Mouse (Mus musculus) stomach, postnatal 0 days (tissue): ENCODE data around the gene Rrp36. TPM values are rescaled to one million over a fixed set of nuclear protein-coding genes. Genes with fewer than 3 reads are reported as not detected.

Experiments used
- ATAC-seq: fragments of 200-750 bp; cut with Nextera tagmentation; 2 replicates; pipeline ENCODE4 v1.8.0; 2017; ENCODE audit not compliant: low FRiP score, low TSS enrichment
- DNase-seq: peaks from one replicate; pipeline ENCODE4 v3.0.0-alpha.2; 2016; ENCODE audit warnings: low spot score
- H3K27ac ChIP-seq: fragments of 300-500 bp; sonication (generic); replicated peaks from 2 replicates; pipeline ENCODE4 v1.5.1; 2014; ENCODE audit warnings: mild to moderate bottlenecking, control low read depth
- H3K27me3 ChIP-seq: fragments of 300-500 bp; sonication (generic); 2 replicates; pipeline ENCODE4 v1.6.1; 2014; ENCODE audit warnings: low read length; ENCODE audit not compliant: control insufficient read depth, insufficient read depth
- H3K36me3 ChIP-seq: fragments of 300-500 bp; sonication (generic); 2 replicates; pipeline ENCODE4 v1.6.1; 2014; ENCODE audit warnings: low read length, mixed read lengths; ENCODE audit not compliant: control insufficient read depth, insufficient read depth
- H3K4me1 ChIP-seq: fragments of 300-500 bp; sonication (generic); replicated peaks from 2 replicates; pipeline ENCODE4 v1.6.1; 2014; ENCODE audit warnings: antibody characterized with exemption; ENCODE audit not compliant: control insufficient read depth, insufficient read depth
- H3K4me2 ChIP-seq: fragments of 300-500 bp; sonication (generic); replicated peaks from 2 replicates; pipeline ENCODE4 v1.6.1; 2014; ENCODE audit warnings: low read depth, mild to moderate bottlenecking, control low read depth, moderate library complexity
- H3K4me3 ChIP-seq: fragments of 300-500 bp; sonication (generic); 2 replicates; pipeline ENCODE4 v1.5.1; 2014; ENCODE audit warnings: low read depth, low read length, control low read depth
- H3K9ac ChIP-seq: fragments of 300-500 bp; sonication (generic); 2 replicates; pipeline ENCODE4 v1.6.1; 2014; ENCODE audit warnings: mild to moderate bottlenecking, low read length, control low read depth, mixed read lengths
- H3K9me3 ChIP-seq: fragments of 300-500 bp; sonication (generic); 2 replicates; pipeline ENCODE4 v1.6.1; 2016; ENCODE audit warnings: low read length; ENCODE audit not compliant: control insufficient read depth
- CTCF ChIP-seq: IDR thresholded peaks from 2 replicates; pipeline ENCODE4 v1.5.1; 2016; ENCODE audit warnings: antibody characterized with exemption, low read depth, mild to moderate bottlenecking, moderate library complexity
- EP300 ChIP-seq: optimal IDR thresholded peaks from 2 replicates; pipeline ENCODE3; 2016; ENCODE audit warnings: antibody characterized with exemption
- WGBS: fragments of 180-500 bp; shearing (Covaris S2); extraction: QIAGEN DNeasy Blood & Tissue Kit; methylation state at CpG from one replicate; pipeline ENCODE4 v1.1.7; 2014; 5-methylcytosine and 5-hydroxymethylcytosine counted together
- polyA plus RNA-seq: library from polyadenylated mRNA; unstranded; fragments of >200 nt; fragmentation: Nextera tagmentation; extraction: Ambion mirVana; gene quantifications from 2 replicates; pipeline ENCODE4 v1.2.1, GENCODE M21; 2015

Rrp36 gene
- polyA plus RNA-seq, 1 experiment from 2014 or later: 38.1 TPM

DNA sequence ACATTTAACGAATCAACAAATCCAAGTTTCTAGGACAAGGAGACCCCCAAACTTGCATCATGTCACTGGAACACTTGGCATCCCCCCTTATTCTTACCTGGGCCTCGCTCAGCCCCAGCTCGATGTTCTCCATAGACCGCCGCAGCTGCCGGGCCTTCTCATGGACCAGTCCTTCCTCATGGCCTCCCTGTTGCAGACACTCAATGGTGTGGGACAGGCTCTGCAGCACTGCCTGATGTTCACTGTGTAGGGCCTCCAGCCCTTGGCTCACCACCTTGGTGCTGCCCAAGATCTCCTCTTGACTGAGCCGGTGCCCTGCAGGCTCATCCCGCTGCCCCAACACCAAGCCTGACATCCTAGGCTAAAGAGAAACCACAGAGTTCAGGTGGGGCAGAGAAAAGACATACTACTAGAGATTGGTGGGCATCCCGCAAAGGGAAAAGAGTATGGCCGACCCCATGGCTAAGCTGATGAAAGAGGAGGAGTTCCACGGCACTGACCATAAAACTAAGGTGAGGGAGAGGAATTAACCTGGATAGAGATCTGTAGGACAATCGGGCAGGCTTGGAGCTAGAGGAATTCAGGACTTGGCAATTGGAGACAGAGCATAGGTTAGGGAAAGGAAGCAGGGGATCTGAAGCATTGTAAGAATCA is 29.9 kb downstream of the Rrp36 start:
- ATAC-seq: no peak
- 83% methylated on average over 12 of the region's 12 CpGs for WGBS
- TF ChIP-seq CTCF (no peak), EP300 (no peak)
- Histone ChIP-seq H3K4me2 (peak overlapping the region; percentile 95), H3K9me3 (no peaks in the 10 kb centered on the region), H3K4me3 (peak overlapping the region; percentile 60), H3K9ac (peak overlapping the region; percentile 74), H3K4me1 (no peaks in the 10 kb centered on the region), H3K27ac (peak overlapping the region; percentile 91), H3K36me3 (peaks cover 15% of the 10 kb centered on the region; the same call in 1 of the 2 replicates), H3K27me3 (no peaks in the 10 kb centered on the region)
- no peak for DNase-seq

DNA sequence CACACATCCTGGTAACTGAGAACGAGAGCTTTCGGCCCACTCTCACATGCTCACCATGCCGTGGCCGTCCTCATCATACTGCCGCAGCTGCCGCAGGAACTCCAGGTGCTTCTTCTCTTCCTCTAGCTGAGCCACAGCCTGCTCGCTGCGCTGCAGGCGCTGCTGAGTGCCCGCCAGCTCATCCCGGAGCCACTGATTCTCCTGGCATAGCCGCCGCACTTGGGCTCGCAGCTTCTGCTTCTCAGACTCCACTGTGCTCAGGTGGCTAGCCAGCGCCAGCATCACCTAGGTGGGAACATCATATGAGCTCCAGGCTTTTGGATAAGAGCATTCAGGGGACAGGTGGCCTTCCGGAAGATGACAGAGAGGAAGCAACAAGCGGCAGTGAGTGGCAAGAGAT is 32.1 kb downstream of the Rrp36 start:
- H3K27ac ChIP-seq: no peak overlapping the region
- H3K9ac ChIP-seq: no peak overlapping the region
- H3K4me3 ChIP-seq: no peak overlapping the region
- no peaks in the 10 kb centered on the region for H3K4me1 ChIP-seq
- H3K27me3 ChIP-seq: no peaks in the 10 kb centered on the region
- TF ChIP-seq EP300: no peak
- TF ChIP-seq CTCF: no peak
- no peaks in the 10 kb centered on the region for H3K9me3 ChIP-seq
- DNase-seq (no peak), ATAC-seq (no peak)
- no peak overlapping the region for H3K4me2 ChIP-seq
- WGBS: 87% methylated on average over 17 of the region's 17 CpGs
- peaks cover 15% of the 10 kb centered on the region; the same call in 1 of the 2 replicates for H3K36me3 ChIP-seq

DNA sequence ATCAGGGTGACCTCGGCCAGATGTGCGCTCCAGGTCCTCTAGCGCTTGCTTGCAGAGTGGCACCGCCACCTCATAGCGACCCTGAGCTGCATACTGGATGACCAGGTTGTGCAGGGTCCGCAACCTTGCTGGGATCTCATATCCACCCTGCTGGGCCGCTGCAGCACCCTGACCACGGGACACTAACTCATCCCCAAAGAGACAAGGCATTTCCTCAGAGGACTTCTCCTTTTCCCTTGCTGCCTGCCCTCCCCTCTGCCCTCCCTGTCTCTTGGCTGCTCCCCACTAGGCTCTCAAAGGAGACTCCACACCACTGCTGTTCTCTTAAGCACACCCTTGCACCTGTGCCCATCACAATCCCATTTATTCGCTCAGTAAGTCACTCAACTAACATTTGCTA is 34.2 kb downstream of the Rrp36 start:
- TF ChIP-seq EP300 (no peak), CTCF (no peak)

GRCm38 (mm10) chr17:46636831-46637523 is 37.2 kb downstream of the Rrp36 start:
- H3K4me1 ChIP-seq: no peaks in the 10 kb centered on the region

More for the DNA sequence above, 34.2 kb downstream of the Rrp36 start:
- no peak overlapping the region for H3K9ac ChIP-seq
- peaks cover 15% of the 10 kb centered on the region; the same call in 1 of the 2 replicates for H3K36me3 ChIP-seq
- no peak overlapping the region for H3K4me3 ChIP-seq
- H3K4me1 ChIP-seq: no peaks in the 10 kb centered on the region
- no peak overlapping the region for H3K4me2 ChIP-seq
- no peak overlapping the region for H3K27ac ChIP-seq
- ATAC-seq (no peak), DNase-seq (no peak)
- H3K27me3 ChIP-seq: no peaks in the 10 kb centered on the region
- H3K9me3 ChIP-seq: no peaks in the 10 kb centered on the region
- WGBS: 82% methylated on average over 9 of the region's 9 CpGs

DNA sequence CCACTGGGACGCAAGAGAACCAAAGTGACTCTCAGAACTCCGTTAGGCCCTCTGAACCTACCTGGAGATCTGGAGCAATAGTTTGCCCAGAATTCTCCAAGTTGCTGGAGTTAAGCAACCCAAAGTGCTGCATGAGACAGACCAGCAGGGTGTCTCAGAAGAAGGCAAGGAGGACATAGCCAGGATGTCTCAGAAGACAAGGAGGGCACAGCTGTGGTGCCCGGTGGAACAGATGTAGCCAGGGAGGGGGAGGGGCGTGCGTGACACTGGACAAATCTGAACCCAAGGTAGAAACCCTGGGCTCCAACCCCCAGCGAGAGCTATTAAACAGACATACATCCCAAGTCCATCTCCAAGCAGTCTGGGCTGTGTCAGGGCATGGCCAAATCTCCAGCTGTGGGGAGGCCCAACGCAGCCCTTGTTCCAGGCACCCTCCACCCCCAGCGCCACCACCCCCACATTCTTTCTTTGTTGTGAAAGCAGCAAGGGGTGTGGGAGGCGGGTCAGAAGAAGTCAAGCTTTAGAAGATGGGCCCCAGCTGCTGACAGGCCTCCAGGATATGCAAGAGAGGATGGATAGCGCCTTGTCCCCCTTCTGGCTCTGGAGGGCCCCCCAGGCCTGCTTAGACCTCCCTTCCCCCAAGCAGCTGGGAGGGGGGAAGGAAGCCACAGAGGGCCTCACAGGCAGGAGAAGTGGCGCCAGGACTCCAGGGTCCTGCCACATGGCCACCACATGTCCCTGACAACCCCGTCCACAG is 44.3 kb downstream of the Rrp36 start:
- peak overlapping the region; percentile 86 for H3K4me3 ChIP-seq
- 17% methylated on average over 12 of the region's 12 CpGs for WGBS
- no peak for TF ChIP-seq EP300
- TF ChIP-seq CTCF: no peak; the same call in 1 of the 2 replicates
- H3K4me1 ChIP-seq: peaks cover 9% of the 10 kb centered on the region; the same call in 1 of the 2 replicates
- H3K4me2 ChIP-seq: peak overlapping the region; percentile 75
- no peaks in the 10 kb centered on the region for H3K9me3 ChIP-seq
- H3K9ac ChIP-seq: peak overlapping the region; percentile 93
- peak overlapping the region; percentile 94 for H3K27ac ChIP-seq
- peak; percentile 74 for ATAC-seq
- peaks cover 5% of the 10 kb centered on the region; the same call in 1 of the 2 replicates for H3K36me3 ChIP-seq
- DNase-seq: peak; percentile 62
- H3K27me3 ChIP-seq: no peaks in the 10 kb centered on the region

More at GRCm38 (mm10) chr17:46636831-46637523, 37.2 kb downstream of the Rrp36 start:
- ATAC-seq (peak; percentile 24; the same call in 1 of the 2 replicates), DNase-seq (peak; percentile 67)
- Histone ChIP-seq H3K4me2 (0 out of 2 replicates have a peak overlapping the region, but pooled peaks have one; percentile 18), H3K9ac (no peak overlapping the region), H3K9me3 (no peaks in the 10 kb centered on the region), H3K4me3 (no peak overlapping the region), H3K36me3 (peaks cover 17% of the 10 kb centered on the region), H3K27ac (no peak overlapping the region), H3K27me3 (no peaks in the 10 kb centered on the region)
- TF ChIP-seq EP300 (no peak), CTCF (peak; percentile 87)
- WGBS: 16% methylated on average over 15 of the region's 15 CpGs
